Mouse (Mus musculus) heart, postnatal 0 days (tissue): Measurements from ENCODE around the gene Egfl8.

ENCODE experiments used
- CTCF ChIP-seq: IDR thresholded peaks from 2 replicates; pipeline ENCODE4 v1.5.1; 2016; ENCODE audit warnings: antibody characterized with exemption, control low read depth, low read depth
- EP300 ChIP-seq: IDR thresholded peaks from 2 replicates; pipeline ENCODE4 v1.6.1; 2016; ENCODE audit warnings: antibody characterized with exemption, low read depth

DNA sequence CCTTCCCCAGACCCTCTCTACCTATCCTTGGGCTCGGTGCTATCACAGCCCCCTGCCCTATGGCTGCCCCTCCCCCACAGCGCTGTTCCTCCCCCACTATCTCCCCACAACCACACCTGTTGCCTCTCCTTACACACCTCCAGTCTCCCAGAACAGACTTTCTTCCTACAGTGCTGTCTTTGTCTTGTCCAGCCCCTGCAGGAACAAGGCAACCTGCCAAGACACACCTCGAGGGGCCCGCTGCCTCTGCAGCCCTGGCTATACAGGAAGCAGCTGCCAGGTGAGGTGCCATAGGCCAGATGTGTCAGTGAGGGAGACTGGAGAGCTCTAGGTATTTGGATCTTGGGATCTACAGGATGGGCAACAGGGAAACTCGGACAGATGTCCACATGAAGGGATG lies 39.2 kb downstream of the Egfl8 start:
- no peak for TF ChIP-seq EP300
- no peak for TF ChIP-seq CTCF
